Mouse (Mus musculus) lung, adult 2 months (tissue): Measurements from ENCODE around the gene Inpp5e.

Source experiments
- CTCF ChIP-seq: fragments of 200-500 bp; IDR thresholded peaks from 2 replicates; pipeline ENCODE4 v1.5.1; 2011; ENCODE audit warnings: mild to moderate bottlenecking, low read length, control low read depth; ENCODE audit not compliant: insufficient read depth
- POLR2A ChIP-seq: fragments of 200-500 bp; IDR thresholded peaks from 2 replicates; pipeline ENCODE4 v1.6.1; 2011; ENCODE audit warnings: low read depth, mild to moderate bottlenecking, control low read depth, low read length, borderline replicate concordance; ENCODE audit errors: extremely low read depth

DNA sequence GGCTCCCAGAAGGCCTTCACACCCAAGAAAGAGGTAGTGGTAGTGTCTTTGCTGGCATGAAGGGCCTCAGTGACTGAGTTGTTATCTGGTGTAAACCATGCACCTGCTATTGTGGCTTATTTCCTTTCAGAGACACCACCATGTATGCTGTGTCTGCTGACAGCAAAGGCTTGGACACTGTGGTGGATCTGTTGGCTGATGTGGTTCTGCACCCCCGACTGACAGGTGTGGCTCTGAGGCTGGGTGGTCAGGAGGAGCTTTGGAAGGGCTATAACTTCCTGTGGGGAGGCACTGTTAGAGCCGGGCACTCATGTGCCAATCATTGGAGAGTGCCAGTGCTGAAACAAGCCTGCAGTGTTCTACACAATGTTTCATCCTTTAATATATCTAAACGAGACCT, 18.0 kb downstream of the Inpp5e start:
- TF ChIP-seq POLR2A (no peak), CTCF (no peak)
